Mouse (Mus musculus) frontal cortex, postnatal 14 days (tissue): Measurements from ENCODE around the gene Dtx2.

ENCODE experiments used
- DNase-seq, 2 experiments: peaks; one replicate each; pipeline ENCODE4 v3.0.0; 2022; ENCODE audit warnings: low spot score in 2 of 2

Gene Dtx2

GRCm38 (mm10) chr5:135994725-135995687, at the start of gene Dtx2:
Gene Dtx2 (plus strand): TSS chr5:135994800.
- peak; percentile 80 to 82 for DNase-seq

GRCm38 (mm10) chr5:135945916-135946408, 48.6 kb upstream of the Dtx2 start:
- no peak for DNase-seq

- no peak for DNase-seq
Observed at GRCm38 (mm10) chr5:135946621-135947020, 48.0 kb upstream of the Dtx2 start.

GRCm38 (mm10) chr5:135950710-135951412, 43.7 kb upstream of the Dtx2 start:
- DNase-seq: no peak

GRCm38 (mm10) chr5:135951660-135952059, 42.9 kb upstream of the Dtx2 start:
- DNase-seq: no peak

- DNase-seq: no peak
Observed at GRCm38 (mm10) chr5:135952830-135953229, 41.8 kb upstream of the Dtx2 start.

GRCm38 (mm10) chr5:135956300-135957206, 38.0 kb upstream of the Dtx2 start:
- no peak for DNase-seq

GRCm38 (mm10) chr5:135957207-135957974, 37.2 kb upstream of the Dtx2 start:
- DNase-seq: peak; percentile 90 to 93

- DNase-seq: no peak
Observed at GRCm38 (mm10) chr5:135958367-135958766, 36.2 kb upstream of the Dtx2 start.

GRCm38 (mm10) chr5:135959911-135960310, 34.7 kb upstream of the Dtx2 start:
- DNase-seq: no peak

GRCm38 (mm10) chr5:135960909-135961635, 33.5 kb upstream of the Dtx2 start:
- DNase-seq: no peak

- DNase-seq: no peak
Observed at GRCm38 (mm10) chr5:135962125-135962491, 32.5 kb upstream of the Dtx2 start.

GRCm38 (mm10) chr5:135962492-135963279, 31.9 kb upstream of the Dtx2 start:
- DNase-seq: peak; percentile 93 to 97

GRCm38 (mm10) chr5:135963280-135963627, 31.3 kb upstream of the Dtx2 start:
- no peak for DNase-seq

- no peak for DNase-seq
Observed at GRCm38 (mm10) chr5:135965501-135965930, 29.1 kb upstream of the Dtx2 start.

GRCm38 (mm10) chr5:135966866-135967265, 27.7 kb upstream of the Dtx2 start:
- DNase-seq: no peak

GRCm38 (mm10) chr5:135968781-135969180, 25.8 kb upstream of the Dtx2 start:
- no peak for DNase-seq

- DNase-seq: no peak
Observed at GRCm38 (mm10) chr5:135970247-135970646, 24.4 kb upstream of the Dtx2 start.

GRCm38 (mm10) chr5:135971876-135972275, 22.7 kb upstream of the Dtx2 start:
- DNase-seq: no peak
